Mouse (Mus musculus) left cerebral cortex, postnatal 25 days (tissue): ENCODE data around the gene Gm49320. TPM values are rescaled to one million over a fixed set of nuclear protein-coding genes. Genes with fewer than 3 reads are reported as not detected.
A peak's percentile ranks its signal among the peaks of the same experiment; 100 is the strongest.

Source experiments
- DNase-seq, 2 experiments: peaks; one replicate each; pipeline ENCODE4 v3.0.0; 2022; ENCODE audit warnings: low spot score in 2 of 2, mixed read lengths in 1 of 2
- intact Hi-C: fragments of 180-260 bp; cut with DNase I; formaldehyde crosslinking; loops from one replicate; pipeline ENCODE4 v1.15.1; 2025
- total RNA-seq, 2 experiments: library from RNA; stranded (reverse); gene quantifications; 2 replicates each; pipeline ENCODE4 v1.2.3; 2021

The Gm49320 gene
- total RNA-seq, 2 experiments from 2014 or later = 0.23 to 0.57 TPM

- intact Hi-C loops = loop anchor here (5.0 kb wide), 1 partner anchor 38 kb away; the partner anchor contains the start of gene Ctxn1
- DNase-seq = peak in 1 of 2 experiments; percentile 66
Observed at GRCm38 (mm10) chr8:4219617-4220016, 19.0 kb upstream of the Gm49320 start.

DNA sequence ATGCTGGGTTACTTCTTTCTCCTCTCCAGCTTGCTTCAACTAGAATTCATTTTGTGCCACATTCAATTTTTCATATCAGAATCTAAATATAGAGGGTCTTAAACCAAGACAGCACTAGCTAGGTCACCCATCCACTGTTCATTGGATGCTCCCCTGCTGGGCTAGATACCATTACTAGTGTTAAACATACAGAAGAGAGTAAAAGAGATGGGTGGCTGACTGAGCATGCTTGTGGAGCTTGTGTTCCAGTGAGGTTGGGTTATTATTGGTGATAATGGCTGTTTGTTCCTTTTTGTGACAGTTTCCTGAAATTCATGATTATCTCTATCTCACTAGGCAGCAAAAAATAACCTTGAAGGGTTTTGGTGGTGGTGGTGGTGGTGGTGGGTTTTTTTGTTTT is 16.6 kb upstream of the Gm49320 start:
- intact Hi-C loops = no loop called here
- DNase-seq = no peak

DNA sequence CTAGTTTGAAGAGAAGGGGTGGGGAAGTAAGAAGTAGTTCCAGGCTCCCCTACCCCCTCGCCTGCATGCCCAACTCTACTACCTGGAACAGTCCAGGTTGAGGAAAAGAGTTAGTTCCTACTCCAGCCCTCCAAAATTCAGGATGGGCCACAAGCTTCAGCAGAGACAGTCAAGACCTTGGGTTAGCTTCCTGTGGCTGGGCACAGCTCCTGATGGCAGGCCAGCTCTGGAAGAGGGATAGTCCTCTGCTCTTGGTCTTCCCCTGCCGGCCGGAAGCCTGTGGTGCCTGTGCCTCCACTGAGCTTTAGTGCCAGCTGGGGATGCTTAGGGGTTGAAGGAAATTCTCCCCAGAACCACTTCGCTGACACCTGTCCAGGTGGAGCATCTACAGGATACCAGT is 12.3 kb upstream of the Gm49320 start:
- no peak for DNase-seq
- intact Hi-C loops = no loop called here

DNA sequence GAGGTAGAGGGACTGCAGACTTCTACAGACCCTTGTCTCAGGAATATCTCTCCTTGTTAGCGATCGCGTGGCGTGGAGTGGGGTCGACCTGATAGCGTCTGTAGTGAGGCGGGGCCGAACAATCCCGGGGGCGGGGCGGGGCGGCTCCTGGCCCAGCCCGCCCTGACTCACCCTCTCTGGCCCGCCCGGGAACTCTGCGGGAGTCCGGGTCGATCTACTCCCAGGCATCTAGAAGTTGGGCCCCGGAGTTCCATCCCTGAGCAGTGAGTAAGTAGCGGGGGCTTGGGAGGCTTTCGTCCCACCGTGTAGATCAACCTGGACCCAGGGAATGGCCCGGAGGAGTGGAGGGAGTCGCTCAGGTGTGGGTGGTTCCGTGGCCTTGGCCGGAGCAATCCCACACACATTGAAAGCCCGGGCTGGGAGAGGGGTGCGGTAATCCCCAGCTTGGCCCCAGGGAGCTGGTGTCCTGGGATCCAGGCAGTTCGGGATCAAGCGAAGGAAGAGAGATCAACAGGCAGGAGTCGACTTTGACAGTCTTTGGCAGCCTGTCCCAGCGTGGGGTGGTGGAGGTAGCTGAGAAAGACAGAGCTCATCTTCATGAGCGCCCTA is 11.8 kb upstream of the Gm49320 start, which contains the start of gene Lrrc8e:
Gene Lrrc8e, plus strand, starts transcription at position 89 of the 609 bp plus-strand sequence.
- DNase-seq = no peak
- intact Hi-C loops = no loop called here

DNA sequence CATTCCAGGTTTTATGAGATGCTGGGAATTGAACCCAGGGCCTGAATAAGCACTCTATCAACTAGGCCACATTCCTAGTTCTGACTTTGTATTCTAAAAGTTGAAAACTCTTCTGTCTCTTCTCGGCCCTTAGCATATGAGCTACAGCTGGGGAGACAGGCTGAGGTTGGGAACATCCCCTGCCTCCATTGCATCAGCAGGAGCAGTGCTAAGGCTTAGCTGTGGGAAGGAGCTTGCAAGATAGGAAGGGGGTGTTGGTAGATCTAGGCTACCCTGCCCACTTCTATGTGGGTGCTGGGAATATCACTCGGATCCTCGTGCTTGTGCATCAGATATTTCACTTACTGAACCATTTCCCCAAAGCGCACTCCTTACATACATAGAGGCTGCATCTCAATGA is 10.7 kb upstream of the Gm49320 start:
- DNase-seq = no peak
- intact Hi-C loops = no loop called here

- no peak for DNase-seq
- intact Hi-C loops = no loop called here
Observed at GRCm38 (mm10) chr8:4229784-4230183, 8.9 kb upstream of the Gm49320 start.

GRCm38 (mm10) chr8:4230612-4231351 is 7.9 kb upstream of the Gm49320 start:
- no peak for DNase-seq
- intact Hi-C loops = no loop called here

DNA sequence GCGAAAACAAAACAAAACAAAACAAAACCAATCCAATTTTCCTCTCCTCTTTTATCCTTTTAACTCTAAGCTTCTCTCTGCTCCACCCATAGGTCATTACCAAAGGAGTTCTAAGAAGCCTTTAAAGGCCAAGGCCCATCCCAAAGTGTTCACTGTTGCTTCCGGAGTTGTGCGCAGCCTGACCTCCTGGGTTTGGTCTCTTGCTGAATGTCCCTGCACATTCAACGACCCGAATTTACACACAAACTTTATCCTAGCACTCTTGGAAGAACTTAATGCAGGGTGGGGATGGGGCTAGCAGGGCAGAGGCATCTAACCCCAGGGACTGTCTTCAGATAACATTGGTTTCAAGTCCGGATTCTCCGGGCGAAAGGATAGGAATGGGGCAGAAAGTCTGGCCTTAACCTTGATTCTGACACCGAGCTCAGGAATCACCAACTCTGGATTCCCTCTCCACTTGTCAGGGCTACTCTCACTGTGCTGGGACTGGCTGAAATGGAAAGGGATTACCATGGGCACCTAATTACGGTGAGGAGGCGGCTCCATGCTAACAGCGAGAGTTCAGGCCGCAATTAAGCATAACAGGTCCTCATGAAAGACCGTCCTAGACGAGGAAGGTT is 741 bp upstream of the Gm49320 start:
- no peak for DNase-seq
- intact Hi-C loops = loop anchor here (1.0 to 2.0 kb wide), 3 partner anchors 15 to 46 kb away; partner anchors contain the start of genes Prr36 and Snapc2

- no peak for DNase-seq
- intact Hi-C loops = loop anchor here (2.0 kb wide), 2 partner anchors 13 to 23 kb away; partner anchors contain the start of genes Prr36 and Snapc2
Observed at GRCm38 (mm10) chr8:4239193-4239890, 677 bp downstream of the Gm49320 start.

DNA sequence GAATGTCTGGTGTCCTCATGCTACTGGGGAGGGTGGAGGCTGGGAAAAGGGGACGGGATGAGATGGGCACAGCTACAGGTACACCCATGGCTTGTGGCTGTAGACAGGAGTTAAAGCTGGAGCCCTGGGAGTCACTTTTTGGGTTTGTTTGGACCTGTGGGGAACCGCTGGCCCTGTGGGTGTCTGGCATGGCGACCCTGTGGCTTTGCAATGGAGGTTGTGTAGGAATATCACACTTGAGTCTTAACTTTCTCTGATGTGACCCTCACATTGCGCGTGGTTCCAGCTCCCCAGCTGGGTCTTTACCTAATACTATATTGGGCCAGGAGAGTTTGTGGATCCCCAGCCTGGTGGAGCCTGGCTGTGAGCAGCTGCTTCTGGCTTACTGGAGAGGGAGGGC is 6.4 kb downstream of the Gm49320 start:
- intact Hi-C loops = no loop called here
- DNase-seq = no peak

GRCm38 (mm10) chr8:4245737-4246136 is 7.1 kb downstream of the Gm49320 start:
- intact Hi-C loops = no loop called here
- no peak for DNase-seq

- no peak for DNase-seq
- intact Hi-C loops = no loop called here
Observed at GRCm38 (mm10) chr8:4247241-4247640, 8.6 kb downstream of the Gm49320 start.

GRCm38 (mm10) chr8:4247951-4248540 is 9.4 kb downstream of the Gm49320 start, which contains the start of gene Tgfbr3l:
Gene Tgfbr3l (plus strand): TSS chr8:4248214.
- no peak for DNase-seq
- intact Hi-C loops = no loop called here

- no peak for DNase-seq
- intact Hi-C loops = no loop called here
Observed at GRCm38 (mm10) chr8:4249213-4249612, 10.5 kb downstream of the Gm49320 start.

- peak; percentile 82 to 88 for DNase-seq
- intact Hi-C loops = loop anchor here (5.0 kb wide), 1 partner anchor 122 kb away; no protein-coding TSS in a partner anchor
Observed at GRCm38 (mm10) chr8:4250306-4250970, 11.8 kb downstream of the Gm49320 start.

DNA sequence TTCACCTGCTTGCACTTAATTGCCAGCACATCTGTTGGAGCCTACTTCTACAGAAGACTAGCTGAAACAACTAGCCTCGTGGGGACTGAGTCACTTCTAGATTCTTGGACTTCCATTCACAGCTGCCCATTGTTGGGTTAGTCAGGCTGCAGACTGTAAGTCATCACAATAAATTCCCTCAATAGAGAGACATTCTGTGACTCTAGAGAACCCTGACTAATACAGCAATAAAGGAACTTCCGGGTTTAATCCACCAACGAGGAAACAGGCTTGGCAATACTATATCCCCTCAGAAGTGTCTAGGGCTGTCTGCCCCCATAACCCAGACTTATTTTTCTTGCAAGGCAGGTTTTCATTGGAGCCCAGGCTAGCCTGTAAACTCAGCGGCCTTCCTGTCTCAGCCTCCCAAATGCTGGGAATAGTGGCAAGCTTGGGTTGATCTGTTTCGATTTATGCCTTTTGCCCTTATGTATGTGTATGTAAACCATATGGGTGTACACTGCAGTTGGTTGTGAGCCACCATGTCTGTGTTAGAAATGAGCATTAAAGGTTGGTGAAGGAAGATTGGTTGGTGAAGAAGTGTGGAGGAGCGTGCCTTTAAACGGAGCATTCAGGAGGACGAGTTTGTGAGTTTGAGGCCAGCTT is 13.6 kb downstream of the Gm49320 start:
- DNase-seq = no peak
- intact Hi-C loops = loop anchor here (2.0 to 5.0 kb wide), 3 partner anchors 13 to 120 kb away; partner anchors contain the start of genes Ccl25, Elavl1, Gm49320 and Map2k7

- intact Hi-C loops = loop anchor here (2.0 to 5.0 kb wide), 3 partner anchors 14 to 119 kb away; partner anchors contain the start of genes Ccl25, Elavl1, Gm49320 and Map2k7
- peak; percentile 96 to 97 for DNase-seq
Observed at GRCm38 (mm10) chr8:4252934-4253841, 14.5 kb downstream of the Gm49320 start, which contains the start of gene Snapc2. Gene Snapc2 (plus strand): TSS chr8:4253080.
